Mouse (Mus musculus): ENCODE data around the gene Olfr814.
"Not testable (repeated sequence)": the region's sequence is repeated elsewhere in the genome, so short reads cannot be mapped to it uniquely, and the experiment has no call there.

The Olfr814 gene

GRCm38 (mm10) chr10:129879751-129880150, at the start of gene Olfr814:
Gene Olfr814 (minus strand): TSS chr10:129879851.
- DNase-seq: not testable (repeated sequence)

GRCm38 (mm10) chr10:129915497-129915896, 35.8 kb upstream of the Olfr814 start, which contains the start of gene Olfr816:
Gene Olfr816 (minus strand): TSS chr10:129915597.
- DNase-seq: no peak

GRCm38 (mm10) chr10:129905767-129906166, 26.1 kb upstream of the Olfr814 start, which contains the start of gene Olfr815:
Gene Olfr815 (minus strand): TSS chr10:129905867.
- not testable (repeated sequence) for DNase-seq

- DNase-seq: no peak
Measured at GRCm38 (mm10) chr10:129885934-129886333, 6.3 kb upstream of the Olfr814 start.

GRCm38 (mm10) chr10:129885496-129885895, 5.8 kb upstream of the Olfr814 start:
- not testable (repeated sequence) for DNase-seq

- no peak for DNase-seq
Measured at GRCm38 (mm10) chr10:129855067-129855466, 24.6 kb downstream of the Olfr814 start, which contains the start of gene Olfr813. Gene Olfr813 (plus strand): TSS chr10:129855367.

- DNase-seq: no peak
Measured at GRCm38 (mm10) chr10:129847343-129847742, 32.3 kb downstream of the Olfr814 start.

GRCm38 (mm10) chr10:129845994-129846393, 33.7 kb downstream of the Olfr814 start, which contains the start of gene Olfr812:
Gene Olfr812 (minus strand): TSS chr10:129846094.
- DNase-seq: no peak

All from thymus, adult 18-20 months (tissue).